Mouse (Mus musculus): Measurements from ENCODE around the gene Dlst. TPM values are rescaled to one million over a fixed set of nuclear protein-coding genes. Genes with fewer than 3 reads are reported as not detected.

Dlst gene
- polyA plus RNA-seq, 1 experiment = 57.4 TPM

- Histone ChIP-seq H3K4me3 (ENCODE audit: control insufficient read depth, low read depth, low read length) (no peak overlapping the region), H3K27ac (ENCODE audit: control insufficient read depth, insufficient read depth, low read depth, low read length) (no peak overlapping the region), H3K27me3 (ENCODE audit: control insufficient read depth, insufficient read depth, low read length) (no peaks in the 10 kb centered on the region), H3K36me3 (ENCODE audit: control insufficient read depth, insufficient read depth, low read length) (no peaks in the 10 kb centered on the region), H3K4me1 (ENCODE audit: control insufficient read depth, insufficient read depth, low read length) (peaks cover 5% of the 10 kb centered on the region)
- no peak for TF ChIP-seq CTCF (IDR thresholded peaks at IDR 0.05; ENCODE audit: control insufficient read depth, insufficient read depth, insufficient replicate concordance, low read depth, low read length)
- no peak for TF ChIP-seq POLR2A (IDR thresholded peaks at IDR 0.05; ENCODE audit: control insufficient read depth, low read depth, low read length)
Observed at GRCm38 (mm10) chr12:85182345-85182643, 71.7 kb downstream of the Dlst start.

- Histone ChIP-seq H3K4me1 (ENCODE audit: control insufficient read depth, insufficient read depth, low read length) (no peaks in the 10 kb centered on the region), H3K27me3 (ENCODE audit: control insufficient read depth, insufficient read depth, low read length) (no peaks in the 10 kb centered on the region), H3K27ac (ENCODE audit: control insufficient read depth, insufficient read depth, low read depth, low read length) (no peak overlapping the region), H3K36me3 (ENCODE audit: control insufficient read depth, insufficient read depth, low read length) (no peaks in the 10 kb centered on the region), H3K4me3 (ENCODE audit: control insufficient read depth, low read depth, low read length) (no peak overlapping the region)
- no peak for TF ChIP-seq CTCF (IDR thresholded peaks at IDR 0.05; ENCODE audit: control insufficient read depth, insufficient read depth, insufficient replicate concordance, low read depth, low read length)
Observed at GRCm38 (mm10) chr12:85182898-85183297, 72.3 kb downstream of the Dlst start.

- H3K4me3 ChIP-seq (ENCODE audit: control insufficient read depth, low read depth, low read length) = no peak overlapping the region
- no peak overlapping the region for H3K27ac ChIP-seq (ENCODE audit: control insufficient read depth, insufficient read depth, low read depth, low read length)
- H3K27me3 ChIP-seq (ENCODE audit: control insufficient read depth, insufficient read depth, low read length) = no peaks in the 10 kb centered on the region
- no peaks in the 10 kb centered on the region for H3K4me1 ChIP-seq (ENCODE audit: control insufficient read depth, insufficient read depth, low read length)
- TF ChIP-seq CTCF (IDR thresholded peaks at IDR 0.05; ENCODE audit: control insufficient read depth, insufficient read depth, insufficient replicate concordance, low read depth, low read length) (no peak), POLR2A (IDR thresholded peaks at IDR 0.05; ENCODE audit: control insufficient read depth, low read depth, low read length) (no peak)
- no peaks in the 10 kb centered on the region for H3K36me3 ChIP-seq (ENCODE audit: control insufficient read depth, insufficient read depth, low read length)
Observed at GRCm38 (mm10) chr12:85184118-85184517, 73.5 kb downstream of the Dlst start.

Other genes starting within 250 kb of the Dlst start
- gene Ltbp2, start 234.3 kb upstream of the Dlst start, polyA plus RNA-seq (2012; rRNA removed) = 2.1 and 3.7 TPM in 2 replicates
- gene Fcf1, start 139.9 kb upstream of the Dlst start, polyA plus RNA-seq (2012; rRNA removed) = 57.2 and 68.1 TPM in 2 replicates
- gene Arel1, start 139.9 kb upstream of the Dlst start, polyA plus RNA-seq (2012; rRNA removed) = 66.6 and 79.6 TPM in 2 replicates
- gene Ylpm1, start 114.5 kb upstream of the Dlst start, polyA plus RNA-seq (2012; rRNA removed) = 38.5 and 47.1 TPM in 2 replicates
- gene Prox2, start 74 bp upstream of the Dlst start, polyA plus RNA-seq (2012; rRNA removed) = 38.3 and 42.1 TPM in 2 replicates
- gene Rps6kl1, start 40.4 kb downstream of the Dlst start, polyA plus RNA-seq (2012; rRNA removed) = 0.04 and 0.05 TPM in 2 replicates
- gene Pgf, start 67.0 kb downstream of the Dlst start, polyA plus RNA-seq (2012; rRNA removed) = 2.3 and 3.6 TPM in 2 replicates
- gene Eif2b2, start 108.6 kb downstream of the Dlst start, polyA plus RNA-seq (2012; rRNA removed) = 52.6 and 54.0 TPM in 2 replicates
- 11.1 and 13.1 TPM in 2 replicates for gene Mlh3, start 159.8 kb downstream of the Dlst start, polyA plus RNA-seq (2012; rRNA removed)
- gene Acyp1, start 177.6 kb downstream of the Dlst start, polyA plus RNA-seq (2012; rRNA removed) = 187 and 199 TPM in 2 replicates
- 11.6 and 13.7 TPM in 2 replicates for gene Zc2hc1c, start 177.8 kb downstream of the Dlst start, polyA plus RNA-seq (2012; rRNA removed)
- 18.2 and 20.3 TPM in 2 replicates for gene Nek9, start 228.5 kb downstream of the Dlst start, polyA plus RNA-seq (2012; rRNA removed)